Mouse (Mus musculus): ENCODE data around the gene Maff. TPM values are rescaled to one million over a fixed set of nuclear protein-coding genes. Genes with fewer than 3 reads are reported as not detected.
A peak's percentile ranks its signal among the peaks of the same experiment; 100 is the strongest.

Maff gene
- polyA plus RNA-seq (2012; ENCODE audit: insufficient read depth, insufficient read length, missing spikeins): 0.90 and 1.5 TPM in 2 replicates

GRCm38 (mm10) chr15:79346051-79346793 is at the start of gene Maff:
Gene Maff (plus strand): TSS chr15:79346621.
- H3K27ac ChIP-seq (ENCODE audit: insufficient read depth, low read depth, low read length): no peak within 1 kb of the TSS
- no peak for TF ChIP-seq POLR2A (IDR thresholded peaks at IDR 0.05; ENCODE audit: borderline replicate concordance, low read depth, low read length)
- TF ChIP-seq CTCF (IDR thresholded peaks at IDR 0.05; ENCODE audit: low read depth, low read length): no peak
- peaks cover 26% of the 10 kb centered on the region for H3K4me1 ChIP-seq (ENCODE audit: control insufficient read depth, insufficient read depth, low read length)
- peak within 1 kb of the TSS; percentile 62 for H3K4me3 ChIP-seq (ENCODE audit: insufficient read depth, low read length)

GRCm38 (mm10) chr15:79298553-79298952 is 47.9 kb upstream of the Maff start:
- no peak overlapping the region for H3K27ac ChIP-seq (ENCODE audit: insufficient read depth, low read depth, low read length)
- no peak overlapping the region for H3K4me3 ChIP-seq (ENCODE audit: insufficient read depth, low read length)
- TF ChIP-seq POLR2A (IDR thresholded peaks at IDR 0.05; ENCODE audit: borderline replicate concordance, low read depth, low read length) (no peak), CTCF (IDR thresholded peaks at IDR 0.05; ENCODE audit: low read depth, low read length) (no peak)
- H3K4me1 ChIP-seq (ENCODE audit: control insufficient read depth, insufficient read depth, low read length): no peaks in the 10 kb centered on the region

GRCm38 (mm10) chr15:79299563-79300155 is 46.8 kb upstream of the Maff start:
- TF ChIP-seq POLR2A (IDR thresholded peaks at IDR 0.05; ENCODE audit: borderline replicate concordance, low read depth, low read length) (no peak), CTCF (IDR thresholded peaks at IDR 0.05; ENCODE audit: low read depth, low read length) (no peak)
- Histone ChIP-seq H3K4me1 (ENCODE audit: control insufficient read depth, insufficient read depth, low read length) (no peaks in the 10 kb centered on the region), H3K27ac (ENCODE audit: insufficient read depth, low read depth, low read length) (no peak overlapping the region), H3K4me3 (ENCODE audit: insufficient read depth, low read length) (no peak overlapping the region)

- Histone ChIP-seq H3K4me1 (ENCODE audit: control insufficient read depth, insufficient read depth, low read length) (no peaks in the 10 kb centered on the region), H3K27ac (ENCODE audit: insufficient read depth, low read depth, low read length) (no peak overlapping the region), H3K4me3 (ENCODE audit: insufficient read depth, low read length) (no peak overlapping the region)
- TF ChIP-seq POLR2A (IDR thresholded peaks at IDR 0.05; ENCODE audit: borderline replicate concordance, low read depth, low read length) (no peak), CTCF (IDR thresholded peaks at IDR 0.05; ENCODE audit: low read depth, low read length) (no peak)
Observed at GRCm38 (mm10) chr15:79303725-79304124, 42.7 kb upstream of the Maff start.

- H3K27ac ChIP-seq (ENCODE audit: insufficient read depth, low read depth, low read length): no peak overlapping the region
- TF ChIP-seq POLR2A (IDR thresholded peaks at IDR 0.05; ENCODE audit: borderline replicate concordance, low read depth, low read length) (no peak), CTCF (IDR thresholded peaks at IDR 0.05; ENCODE audit: low read depth, low read length) (no peak)
- no peak overlapping the region for H3K4me3 ChIP-seq (ENCODE audit: insufficient read depth, low read length)
- no peaks in the 10 kb centered on the region for H3K4me1 ChIP-seq (ENCODE audit: control insufficient read depth, insufficient read depth, low read length)
Observed at GRCm38 (mm10) chr15:79304832-79305231, 41.6 kb upstream of the Maff start.

GRCm38 (mm10) chr15:79306043-79306637 is 40.3 kb upstream of the Maff start:
- TF ChIP-seq POLR2A (IDR thresholded peaks at IDR 0.05; ENCODE audit: borderline replicate concordance, low read depth, low read length) (no peak), CTCF (IDR thresholded peaks at IDR 0.05; ENCODE audit: low read depth, low read length) (no peak)
- Histone ChIP-seq H3K4me1 (ENCODE audit: control insufficient read depth, insufficient read depth, low read length) (no peaks in the 10 kb centered on the region), H3K4me3 (ENCODE audit: insufficient read depth, low read length) (no peak overlapping the region), H3K27ac (ENCODE audit: insufficient read depth, low read depth, low read length) (no peak overlapping the region)

- Histone ChIP-seq H3K4me3 (ENCODE audit: insufficient read depth, low read length) (no peak overlapping the region), H3K4me1 (ENCODE audit: control insufficient read depth, insufficient read depth, low read length) (no peaks in the 10 kb centered on the region), H3K27ac (ENCODE audit: insufficient read depth, low read depth, low read length) (no peak overlapping the region)
- no peak for TF ChIP-seq POLR2A (IDR thresholded peaks at IDR 0.05; ENCODE audit: borderline replicate concordance, low read depth, low read length)
- no peak for TF ChIP-seq CTCF (IDR thresholded peaks at IDR 0.05; ENCODE audit: low read depth, low read length)
Observed at GRCm38 (mm10) chr15:79307861-79308260, 38.6 kb upstream of the Maff start.

- H3K4me1 ChIP-seq (ENCODE audit: control insufficient read depth, insufficient read depth, low read length): no peaks in the 10 kb centered on the region
- H3K4me3 ChIP-seq (ENCODE audit: insufficient read depth, low read length): no peak overlapping the region
- TF ChIP-seq CTCF (IDR thresholded peaks at IDR 0.05; ENCODE audit: low read depth, low read length): no peak
- TF ChIP-seq POLR2A (IDR thresholded peaks at IDR 0.05; ENCODE audit: borderline replicate concordance, low read depth, low read length): no peak
- H3K27ac ChIP-seq (ENCODE audit: insufficient read depth, low read depth, low read length): no peak overlapping the region
Observed at GRCm38 (mm10) chr15:79313848-79314369, 32.5 kb upstream of the Maff start.

- TF ChIP-seq CTCF (IDR thresholded peaks at IDR 0.05; ENCODE audit: low read depth, low read length): no peak
- no peak for TF ChIP-seq POLR2A (IDR thresholded peaks at IDR 0.05; ENCODE audit: borderline replicate concordance, low read depth, low read length)
- peaks cover 45% of the 10 kb centered on the region for H3K4me1 ChIP-seq (ENCODE audit: control insufficient read depth, insufficient read depth, low read length)
Observed at GRCm38 (mm10) chr15:79321733-79322190, 24.7 kb upstream of the Maff start.

More at GRCm38 (mm10) chr15:79321733-79322190, 24.7 kb upstream of the Maff start:
- Histone ChIP-seq H3K27ac (ENCODE audit: insufficient read depth, low read depth, low read length) (no peak overlapping the region), H3K4me3 (ENCODE audit: insufficient read depth, low read length) (no peak overlapping the region)
